Mouse (Mus musculus) left cerebral cortex, adult 18-20 months (tissue): ENCODE results near the gene Mrpl49. TPM values are rescaled to one million over a fixed set of nuclear protein-coding genes. Genes with fewer than 3 reads are reported as not detected.

Source experiments
- microRNA-seq, 2 experiments: library from miRNA; unstranded; fragments of <30 nt; microRNA quantifications; one replicate each; pipeline ENCODE4 v1.2.0; 2021
- total RNA-seq, 2 experiments: library from RNA; stranded (reverse); gene quantifications; 2 replicates each; pipeline ENCODE4 v1.2.3; 2021

Mrpl49 gene
- total RNA-seq, 2 experiments from 2014 or later, result 42.5 to 51.3 TPM

Small RNA genes lying within 50 kb of the gene (microRNA-seq; reads per million reads assigned to microRNA genes)
- 5.2 to 5.3 reads per million in 2 experiments for gene Mir6988

Other genes starting within 250 kb of the Mrpl49 start
- gene Frmd8, start 182.5 kb downstream of the Mrpl49 start, total RNA-seq, result 10 to 100 TPM; 13.5 to 13.6 TPM
- gene Slc25a45, start 180.0 kb downstream of the Mrpl49 start, total RNA-seq, result 1 to 10 TPM; 2.3 to 3.2 TPM
- gene Tigd3, start 163.6 kb downstream of the Mrpl49 start, total RNA-seq, result 1 to 10 TPM; 4.1 to 4.2 TPM
- 100 to 1,000 TPM in 1 of 2 experiments, 10 to 100 TPM in 1; 90.1 to 102 TPM for gene Dpf2, start 144.8 kb downstream of the Mrpl49 start, total RNA-seq
- 1 to 10 TPM; 4.7 to 5.4 TPM for gene Cdc42ep2, start 133.0 kb downstream of the Mrpl49 start, total RNA-seq
- gene Pola2, start 93.6 kb downstream of the Mrpl49 start, total RNA-seq, result 1 to 10 TPM; 4.9 to 5.0 TPM
- gene Slc22a20, start 71.6 kb downstream of the Mrpl49 start, total RNA-seq, result not detected
- gene Capn1, start 41.9 kb downstream of the Mrpl49 start, total RNA-seq, result 10 to 100 TPM; 27.9 to 28.1 TPM
- 10 to 100 TPM; 41.3 to 41.6 TPM for gene Syvn1, start 11.2 kb downstream of the Mrpl49 start, total RNA-seq
- gene Fau, start 59 bp upstream of the Mrpl49 start, total RNA-seq, result 100 to 1,000 TPM; 717 to 762 TPM
- gene Znhit2, start 3.4 kb upstream of the Mrpl49 start, total RNA-seq, result 10 to 100 TPM; 32.2 to 35.0 TPM
- 10 to 100 TPM; 25.1 to 25.2 TPM for gene Tm7sf2, start 10.6 kb upstream of the Mrpl49 start, total RNA-seq
- gene Vps51, start 19.4 kb upstream of the Mrpl49 start, total RNA-seq, result 10 to 100 TPM; 78.5 to 94.4 TPM
- gene Tmem262, start 22.2 kb upstream of the Mrpl49 start, total RNA-seq, result not detected
- under 1 TPM; 0.54 to 0.60 TPM for gene Gm28374, start 24.5 kb upstream of the Mrpl49 start, total RNA-seq
- gene Zfpl1, start 27.2 kb upstream of the Mrpl49 start, total RNA-seq, result 10 to 100 TPM; 38.6 to 42.1 TPM
- under 1 TPM in 1 of 2 experiments, not detected in 1; 0.26 TPM for gene Cdca5, start 27.2 kb upstream of the Mrpl49 start, total RNA-seq
- gene AC131692.1, start 36.6 kb upstream of the Mrpl49 start, total RNA-seq, result not detected
- under 1 TPM; 0.14 to 0.21 TPM for gene Naaladl1, start 48.0 kb upstream of the Mrpl49 start, total RNA-seq
- gene Sac3d1, start 60.9 kb upstream of the Mrpl49 start, total RNA-seq, result 10 to 100 TPM; 17.8 to 19.0 TPM
- gene Snx15, start 70.5 kb upstream of the Mrpl49 start, total RNA-seq, result 10 to 100 TPM; 41.6 to 44.8 TPM
- 1 to 10 TPM in 1 of 2 experiments, under 1 TPM in 1; 0.51 to 1.2 TPM for gene Batf2, start 83.2 kb upstream of the Mrpl49 start, total RNA-seq
- gene Arl2, start 83.8 kb upstream of the Mrpl49 start, total RNA-seq, result 10 to 100 TPM; 82.9 to 92.9 TPM
- under 1 TPM in 1 of 2 experiments, not detected in 1; 0.37 TPM for gene Majin, start 126.6 kb upstream of the Mrpl49 start, total RNA-seq
- not detected for gene Gpha2, start 168.6 kb upstream of the Mrpl49 start, total RNA-seq
- 100 to 1,000 TPM; 152 to 158 TPM for gene Ppp2r5b, start 178.1 kb upstream of the Mrpl49 start, total RNA-seq
- gene Atg2a, start 183.9 kb upstream of the Mrpl49 start, total RNA-seq, result 10 to 100 TPM; 31.5 to 33.9 TPM
- 10 to 100 TPM; 36.8 to 39.0 TPM for gene Ehd1, start 218.9 kb upstream of the Mrpl49 start, total RNA-seq
- 1 to 10 TPM; 4.2 to 4.8 TPM for gene Cdc42bpg, start 248.7 kb upstream of the Mrpl49 start, total RNA-seq